Mouse (Mus musculus) embryonic fibroblast, embryonic 13.5 days (primary cell): ENCODE measurements around the gene Apol9a.
"Not testable (repeated sequence)": the region's sequence is repeated elsewhere in the genome, so short reads cannot be mapped to it uniquely, and the experiment has no call there.

Experiments
- CTCF ChIP-seq: IDR thresholded peaks from 2 replicates; pipeline ENCODE4 v1.5.1; 2011; ENCODE audit warnings: mild to moderate bottlenecking, control low read depth, low read length, moderate library complexity, borderline replicate concordance; ENCODE audit not compliant: insufficient read depth
- POLR2A ChIP-seq: IDR thresholded peaks from 2 replicates; pipeline ENCODE4 v1.6.1; 2011; ENCODE audit warnings: low read depth, mild to moderate bottlenecking, control low read depth, low read length, moderate library complexity

DNA sequence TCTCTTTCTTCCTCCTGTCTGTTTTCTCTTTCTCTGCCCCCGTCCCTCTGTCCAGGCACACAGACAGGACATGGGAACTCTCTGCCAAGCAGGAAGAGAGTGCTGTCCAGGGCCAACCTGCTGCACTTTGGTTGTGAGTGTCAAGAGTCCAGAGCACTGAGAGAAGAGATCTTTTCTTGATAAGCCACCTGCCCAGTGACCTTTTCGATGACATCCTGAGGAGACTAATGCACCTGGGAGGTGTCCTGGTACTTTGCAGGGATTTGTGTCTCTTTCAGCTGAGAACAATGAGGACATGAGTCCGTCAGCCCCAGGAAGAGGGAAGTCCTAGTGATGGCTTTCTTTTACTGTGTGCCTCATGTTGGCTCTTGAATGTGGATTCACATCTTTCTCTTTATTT is 17.1 kb downstream of the Apol9a start:
- TF ChIP-seq CTCF, POLR2A: not testable (repeated sequence)
